Mouse (Mus musculus) heart, postnatal 0 days (tissue): Measurements from ENCODE around the gene Ifnb1. TPM values are rescaled to one million over a fixed set of nuclear protein-coding genes. Genes with fewer than 3 reads are reported as not detected.
A peak's percentile ranks its signal among the peaks of the same experiment; 100 is the strongest.

Experiments used
- ATAC-seq: fragments of 200-750 bp; cut with Nextera tagmentation; 2 replicates; pipeline ENCODE4 v1.8.0; 2017; ENCODE audit warnings: low read depth, moderate number of reproducible peaks, moderate library complexity; ENCODE audit not compliant: insufficient read depth
- DNase-seq: peaks from one replicate; pipeline ENCODE4 v3.0.0-alpha.2; 2016; ENCODE audit warnings: low spot score
- H3K27ac ChIP-seq: fragments of 300-500 bp; sonication (generic); 2 replicates; pipeline ENCODE4 v1.5.1; 2014; ENCODE audit warnings: low read depth, mild to moderate bottlenecking
- H3K27me3 ChIP-seq: fragments of 300-500 bp; sonication (generic); 2 replicates; pipeline ENCODE4 v1.6.1; 2014; ENCODE audit warnings: low read length, mixed read lengths; ENCODE audit not compliant: control insufficient read depth, insufficient read depth
- H3K36me3 ChIP-seq: fragments of 300-500 bp; sonication (generic); replicated peaks from 2 replicates; pipeline ENCODE4 v1.6.1; 2014; ENCODE audit warnings: low read length, mixed read lengths; ENCODE audit not compliant: control insufficient read depth, insufficient read depth
- H3K4me1 ChIP-seq: fragments of 300-500 bp; sonication (generic); 2 replicates; pipeline ENCODE4 v1.6.1; 2014; ENCODE audit warnings: antibody characterized with exemption; ENCODE audit not compliant: control insufficient read depth, insufficient read depth
- H3K4me2 ChIP-seq: fragments of 300-500 bp; sonication (generic); 2 replicates; pipeline ENCODE4 v1.6.1; 2014; ENCODE audit warnings: low read depth, mild to moderate bottlenecking, low read length, moderate library complexity
- H3K4me3 ChIP-seq: fragments of 300-500 bp; sonication (generic); 2 replicates; pipeline ENCODE4 v1.5.1; 2014; ENCODE audit warnings: low read depth, low read length
- H3K9ac ChIP-seq: fragments of 300-500 bp; sonication (generic); replicated peaks from 2 replicates; pipeline ENCODE4 v1.6.1; 2014; ENCODE audit warnings: low read depth, low read length, mixed read lengths
- H3K9me3 ChIP-seq: fragments of 300-500 bp; sonication (generic); replicated peaks from 2 replicates; pipeline ENCODE4 v1.6.1; 2016; ENCODE audit warnings: low read length; ENCODE audit not compliant: control insufficient read depth
- CTCF ChIP-seq: IDR thresholded peaks from 2 replicates; pipeline ENCODE4 v1.5.1; 2016; ENCODE audit warnings: antibody characterized with exemption, control low read depth, low read depth
- EP300 ChIP-seq: IDR thresholded peaks from 2 replicates; pipeline ENCODE4 v1.6.1; 2016; ENCODE audit warnings: antibody characterized with exemption, low read depth
- WGBS: fragments of 180-500 bp; shearing (Covaris S2); extraction: QIAGEN DNeasy Blood & Tissue Kit; methylation state at CpG from one replicate; pipeline ENCODE4 v1.1.7; 2014; 5-methylcytosine and 5-hydroxymethylcytosine counted together
- polyA plus RNA-seq: library from polyadenylated mRNA; unstranded; fragments of >200 nt; fragmentation: Nextera tagmentation; extraction: Ambion mirVana; gene quantifications from 2 replicates; pipeline ENCODE4 v1.2.1, GENCODE M21; 2015
- total RNA-seq: library from RNA; depleted of rRNA; stranded (reverse); fragments of >200 nt; gene quantifications from 2 replicates; pipeline ENCODE4 v1.2.3, GENCODE M21; 2014; ENCODE audit warnings: low replicate concordance

Gene Ifnb1
- total and polyA plus RNA-seq, 2 experiments from 2014 or later, result not detected

DNA sequence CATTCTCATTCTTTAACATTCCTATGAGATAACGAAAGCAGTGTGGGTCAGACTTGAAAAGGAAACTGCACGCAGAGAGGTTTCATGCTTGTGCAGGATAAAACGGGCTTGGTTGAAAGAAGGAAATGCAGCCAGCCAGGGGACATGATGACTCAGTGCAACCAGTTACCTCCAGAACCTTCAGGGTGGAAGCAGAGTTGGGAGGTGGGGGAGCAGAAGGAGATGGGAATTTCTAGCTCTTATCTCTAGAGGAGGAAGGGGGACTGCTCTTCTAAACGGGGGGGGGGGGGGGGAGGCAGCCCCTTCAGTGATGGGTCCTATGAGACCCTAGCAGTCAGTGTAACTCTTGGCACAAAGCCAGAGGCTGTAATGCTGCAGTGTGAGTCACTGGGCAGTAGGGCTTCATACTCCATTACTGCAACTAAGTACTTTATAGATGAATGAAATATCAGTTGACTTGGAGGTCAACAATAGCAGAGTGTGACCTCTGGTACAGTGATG, 6.8 kb downstream of the Ifnb1 start:
- no peaks in the 10 kb centered on the region for H3K27me3 ChIP-seq
- peak overlapping the region; percentile 57 for H3K4me2 ChIP-seq
- H3K27ac ChIP-seq, result peak overlapping the region; percentile 76
- no peak overlapping the region for H3K9ac ChIP-seq
- no peaks in the 10 kb centered on the region for H3K9me3 ChIP-seq
- peaks cover 7% of the 10 kb centered on the region; the same call in 1 of the 2 replicates for H3K4me1 ChIP-seq
- H3K4me3 ChIP-seq, result peak overlapping the region; percentile 24
- DNase-seq (peak; percentile 83), ATAC-seq (peak; percentile 84)
- TF ChIP-seq EP300 (no peak), CTCF (no peak)
- no peaks in the 10 kb centered on the region for H3K36me3 ChIP-seq
- 0% methylated on average over 4 of the region's 4 CpGs for WGBS

DNA sequence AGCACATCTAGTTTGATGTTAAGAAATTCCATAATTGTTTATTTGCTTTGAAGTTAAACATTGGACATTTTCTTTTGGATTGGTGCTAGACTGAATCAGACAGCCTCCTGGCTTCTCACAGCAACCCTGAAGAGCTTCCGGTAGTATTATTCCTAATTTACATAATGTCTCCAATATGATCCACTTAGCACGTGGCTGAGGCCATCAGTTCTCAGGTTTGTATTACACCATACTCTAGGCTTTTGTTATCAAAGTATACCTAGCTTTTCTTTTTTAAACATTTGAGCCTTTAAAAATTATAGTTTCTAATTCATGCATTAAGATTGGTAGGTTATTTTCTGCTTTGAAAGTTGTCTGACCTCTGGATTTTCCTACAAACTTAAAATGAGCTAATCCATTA, 7.3 kb downstream of the Ifnb1 start:
- no peak for ATAC-seq
- Histone ChIP-seq H3K36me3 (no peaks in the 10 kb centered on the region), H3K4me2 (peak overlapping the region; percentile 57), H3K4me1 (peaks cover 7% of the 10 kb centered on the region; the same call in 1 of the 2 replicates), H3K4me3 (peak overlapping the region; percentile 24), H3K9me3 (no peaks in the 10 kb centered on the region), H3K27ac (peak overlapping the region; percentile 76), H3K27me3 (no peaks in the 10 kb centered on the region), H3K9ac (no peak overlapping the region)
- DNase-seq, result no peak
- TF ChIP-seq EP300, result no peak
- TF ChIP-seq CTCF, result no peak
- WGBS, result 25% methylated on average over 2 of the region's 2 CpGs

DNA sequence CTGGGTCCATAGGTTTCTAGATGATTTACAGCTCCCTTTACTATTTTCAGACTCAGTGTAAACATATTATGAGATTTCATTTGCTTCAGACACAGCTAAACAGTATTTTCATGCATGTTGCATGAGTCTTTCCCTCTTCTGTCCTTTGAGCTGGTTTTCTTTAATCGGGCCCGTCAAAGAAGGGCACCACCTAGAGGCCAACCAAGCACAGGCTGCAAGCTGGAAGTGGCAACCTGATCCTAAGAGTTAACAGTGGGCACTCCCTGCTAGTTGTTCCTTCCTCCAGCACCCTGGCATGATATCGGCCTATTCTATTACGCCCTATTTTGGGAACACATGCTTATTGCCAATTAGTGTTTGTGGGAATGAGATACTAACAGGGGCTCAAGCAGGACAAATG, 8.2 kb downstream of the Ifnb1 start:
- no peaks in the 10 kb centered on the region for H3K9me3 ChIP-seq
- H3K27me3 ChIP-seq, result no peaks in the 10 kb centered on the region
- no peak for TF ChIP-seq EP300
- peak; percentile 76 for TF ChIP-seq CTCF
- H3K4me3 ChIP-seq, result no peak overlapping the region
- WGBS, result 21% methylated on average over 4 of the region's 4 CpGs
- H3K27ac ChIP-seq, result 0 out of 2 replicates have a peak overlapping the region, but pooled peaks have one; percentile 16
- no peak overlapping the region for H3K4me2 ChIP-seq
- peak; percentile 65 for DNase-seq
- H3K4me1 ChIP-seq, result peaks cover 7% of the 10 kb centered on the region; the same call in 1 of the 2 replicates
- H3K36me3 ChIP-seq, result no peaks in the 10 kb centered on the region
- ATAC-seq, result 0 out of 2 replicates have a peak, but pooled peaks have one; percentile 48
- no peak overlapping the region for H3K9ac ChIP-seq

DNA sequence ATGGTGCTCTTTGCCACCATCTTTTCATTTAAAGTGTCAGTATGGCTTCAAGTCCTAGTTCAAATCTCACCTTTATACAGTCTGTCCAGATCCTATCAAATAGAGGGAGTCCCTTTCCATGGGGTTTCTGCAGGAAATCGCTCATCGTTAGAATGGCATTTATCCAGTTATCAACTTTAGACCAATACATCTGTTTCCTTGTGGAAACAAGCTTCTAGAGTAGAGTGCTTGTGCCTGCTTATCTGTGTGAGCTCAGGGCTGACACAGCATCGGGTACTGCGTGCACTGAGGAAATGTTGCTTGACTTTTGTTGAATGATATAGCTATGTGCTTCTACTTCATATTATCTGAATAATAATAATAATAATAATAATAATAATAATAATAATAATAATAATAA, 8.8 kb downstream of the Ifnb1 start:
- H3K9me3 ChIP-seq, result no peaks in the 10 kb centered on the region
- ATAC-seq (no peak), DNase-seq (no peak)
- H3K4me2 ChIP-seq, result no peak overlapping the region
- no peaks in the 10 kb centered on the region for H3K27me3 ChIP-seq
- H3K27ac ChIP-seq, result no peak overlapping the region
- no peak overlapping the region for H3K4me3 ChIP-seq
- 75% methylated on average over 4 of the region's 4 CpGs for WGBS
- H3K9ac ChIP-seq, result no peak overlapping the region
- TF ChIP-seq EP300 (no peak), CTCF (no peak)
- peaks cover 7% of the 10 kb centered on the region; the same call in 1 of the 2 replicates for H3K4me1 ChIP-seq
- no peaks in the 10 kb centered on the region for H3K36me3 ChIP-seq

DNA sequence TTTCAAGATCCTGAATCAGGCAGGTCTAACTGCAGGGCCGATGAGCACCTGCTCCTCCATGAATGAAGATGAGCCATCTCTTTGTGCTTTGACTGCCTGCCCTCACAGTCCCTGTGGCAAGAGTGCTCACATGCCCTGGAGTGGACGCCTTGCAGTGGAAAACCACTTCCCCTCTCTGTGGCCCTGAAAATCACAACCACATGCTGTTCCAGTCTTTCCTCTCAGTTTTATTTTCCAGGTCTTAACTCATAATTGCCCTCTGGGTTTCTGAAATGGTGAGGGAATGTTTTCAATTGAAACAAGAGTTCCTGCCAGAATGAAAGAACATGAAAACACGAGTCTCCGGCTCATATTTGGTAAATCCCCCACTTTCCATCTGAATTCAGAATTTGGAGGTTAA, 18.8 kb downstream of the Ifnb1 start:
- TF ChIP-seq EP300 (no peak), CTCF (no peak)
- H3K4me1 ChIP-seq, result no peaks in the 10 kb centered on the region
- no peak overlapping the region for H3K4me2 ChIP-seq
- no peaks in the 10 kb centered on the region for H3K27me3 ChIP-seq
- no peaks in the 10 kb centered on the region for H3K9me3 ChIP-seq
- DNase-seq (no peak), ATAC-seq (no peak)
- no peaks in the 10 kb centered on the region for H3K36me3 ChIP-seq
- no peak overlapping the region for H3K27ac ChIP-seq
- WGBS, result 76% methylated on average over 4 of the region's 4 CpGs
- no peak overlapping the region for H3K9ac ChIP-seq
- H3K4me3 ChIP-seq, result no peak overlapping the region

DNA sequence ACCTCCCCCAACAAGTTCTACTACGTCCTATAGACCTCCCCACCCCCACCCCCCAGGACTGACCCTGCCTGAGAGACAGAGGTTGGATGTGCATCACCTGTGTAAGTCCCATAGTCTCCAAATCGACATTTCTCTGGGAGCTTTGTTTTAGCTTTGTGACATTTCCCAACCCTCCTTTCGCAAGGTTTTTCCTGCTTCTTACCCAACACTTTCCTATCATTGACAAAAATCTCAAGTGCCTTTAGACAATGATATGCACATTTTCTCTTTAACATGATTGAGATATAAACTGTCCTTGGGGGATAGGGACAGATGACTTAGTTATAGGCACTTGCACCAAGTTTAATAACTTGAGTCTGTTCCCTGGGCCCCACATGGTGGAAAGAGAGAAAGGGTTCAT, 21.3 kb downstream of the Ifnb1 start:
- TF ChIP-seq EP300, result no peak
- no peak for TF ChIP-seq CTCF
- Histone ChIP-seq H3K27ac (no peak overlapping the region), H3K9me3 (no peaks in the 10 kb centered on the region), H3K4me1 (no peaks in the 10 kb centered on the region), H3K9ac (no peak overlapping the region), H3K4me2 (no peak overlapping the region), H3K27me3 (no peaks in the 10 kb centered on the region), H3K4me3 (no peak overlapping the region), H3K36me3 (no peaks in the 10 kb centered on the region)
- DNase-seq (no peak), ATAC-seq (no peak)
- WGBS, result 79% methylated on average over 3 of the region's 3 CpGs
